Mouse (Mus musculus) neural tube, embryonic 15.5 days (tissue): ENCODE data around the gene Gm20817. TPM values are rescaled to one million over a fixed set of nuclear protein-coding genes. Genes with fewer than 3 reads are reported as not detected.
"Not testable (repeated sequence)": the region's sequence is repeated elsewhere in the genome, so short reads cannot be mapped to it uniquely, and the experiment has no call there.

Source experiments
- ATAC-seq: fragments of 200-750 bp; cut with Nextera tagmentation; 2 replicates; pipeline ENCODE4 v1.8.0; 2017; ENCODE audit warnings: mild to moderate bottlenecking, moderate TSS enrichment, moderate library complexity; ENCODE audit not compliant: low FRiP score
- H3K27ac ChIP-seq: fragments of 300-500 bp; sonication (generic); replicated peaks from 2 replicates; pipeline ENCODE4 v1.5.1; 2015; ENCODE audit warnings: mild to moderate bottlenecking, inconsistent platforms
- H3K27me3 ChIP-seq: fragments of 300-500 bp; sonication (generic); replicated peaks from 2 replicates; pipeline ENCODE4 v1.6.1; 2015; ENCODE audit warnings: inconsistent platforms
- H3K36me3 ChIP-seq: fragments of 300-500 bp; sonication (generic); 2 replicates; pipeline ENCODE4 v1.6.1; 2015; ENCODE audit warnings: inconsistent platforms
- H3K4me1 ChIP-seq: fragments of 300-500 bp; sonication (generic); 2 replicates; pipeline ENCODE4 v1.6.1; 2015; ENCODE audit warnings: inconsistent platforms
- H3K4me2 ChIP-seq: fragments of 300-500 bp; sonication (generic); 2 replicates; pipeline ENCODE4 v1.6.1; 2015; ENCODE audit warnings: inconsistent platforms, mild to moderate bottlenecking, moderate library complexity
- H3K4me3 ChIP-seq: fragments of 300-500 bp; sonication (generic); replicated peaks from 2 replicates; pipeline ENCODE4 v1.5.1; 2015; ENCODE audit warnings: mild to moderate bottlenecking, inconsistent platforms
- H3K9ac ChIP-seq: fragments of 300-500 bp; sonication (generic); replicated peaks from 2 replicates; pipeline ENCODE4 v1.6.1; 2015; ENCODE audit warnings: mild to moderate bottlenecking, inconsistent platforms
- H3K9me3 ChIP-seq: fragments of 300-500 bp; sonication (generic); replicated peaks from 2 replicates; pipeline ENCODE4 v1.6.1; 2016; ENCODE audit warnings: inconsistent platforms
- WGBS: fragments of 180-500 bp; shearing (Covaris S2); methylation state at CpG from one replicate; pipeline ENCODE4 v1.1.7; 2015; ENCODE audit warnings: mixed read lengths; 5-methylcytosine and 5-hydroxymethylcytosine counted together
- polyA plus RNA-seq: library from polyadenylated mRNA; unstranded; fragments of >200 nt; fragmentation: Nextera tagmentation; extraction: Ambion mirVana; gene quantifications from 2 replicates; pipeline ENCODE4 v1.2.1, GENCODE M21; 2015

The Gm20817 gene
- polyA plus RNA-seq, result not detected in 2 replicates

GRCm38 (mm10) chrY:68832628-68833027, at the start of gene Gm20817:
Gene Gm20817, minus strand, starts transcription at chrY:68832728.
- WGBS, result no CpG with 5 or more reads among the region's 5 CpGs
- ATAC-seq, result not testable (repeated sequence)

More at GRCm38 (mm10) chrY:68832628-68833027, at the start of gene Gm20817:
- not testable (repeated sequence) for H3K4me1 ChIP-seq, H3K27ac ChIP-seq, H3K36me3 ChIP-seq, H3K27me3 ChIP-seq, H3K4me3 ChIP-seq, H3K4me2 ChIP-seq, H3K9me3 ChIP-seq, H3K9ac ChIP-seq
